Mouse (Mus musculus): ENCODE measurements around the gene Opn1sw. TPM values are rescaled to one million over a fixed set of nuclear protein-coding genes. Genes with fewer than 3 reads are reported as not detected.
"Not testable (repeated sequence)": the region's sequence is repeated elsewhere in the genome, so short reads cannot be mapped to it uniquely, and the experiment has no call there.

Opn1sw gene
- polyA plus RNA-seq, 1 experiment from 2014 or later, result 0.23 TPM

DNA sequence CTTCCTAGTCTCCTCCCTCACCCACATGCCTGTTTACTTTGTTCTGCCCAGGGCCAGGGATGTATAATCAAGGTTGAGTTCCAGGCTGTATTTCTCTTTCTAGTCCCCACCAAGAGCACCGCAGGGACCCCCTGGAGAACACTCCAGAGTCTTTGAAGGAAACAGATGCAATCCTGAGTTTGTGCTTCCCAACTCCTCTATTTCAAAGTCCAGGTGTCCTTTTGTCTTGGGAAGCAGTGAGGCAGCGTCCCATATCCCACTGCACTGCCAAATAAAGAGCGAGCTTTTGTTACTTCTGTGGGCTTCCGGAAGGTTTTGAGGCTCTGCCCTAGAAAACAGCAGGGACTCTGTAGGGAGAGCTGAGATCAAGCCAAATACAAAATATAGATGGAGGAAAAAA, 11.6 kb upstream of the Opn1sw start:
- Histone ChIP-seq H3K9ac (ENCODE audit: low read depth, low read length) (no peak overlapping the region), H3K36me3 (ENCODE audit: control insufficient read depth, insufficient read depth, low read length) (no peaks in the 10 kb centered on the region), H3K27me3 (ENCODE audit: control insufficient read depth, insufficient read depth, low read depth, low read length) (no peaks in the 10 kb centered on the region; the same call in 1 of the 2 replicates), H3K4me2 (ENCODE audit: low read length) (no peak overlapping the region), H3K4me1 (ENCODE audit: control insufficient read depth, insufficient read depth, low read length) (peaks cover 8% of the 10 kb centered on the region), H3K9me3 (replicated peaks; ENCODE audit: control insufficient read depth, low read length, poor library complexity, severe bottlenecking) (no peaks in the 10 kb centered on the region), H3K27ac (ENCODE audit: low read length) (no peak overlapping the region), H3K4me3 (ENCODE audit: low read depth, low read length) (no peak overlapping the region)
- no peak for ATAC-seq
- 72% methylated on average over 4 of the region's 4 CpGs for WGBS

DNA sequence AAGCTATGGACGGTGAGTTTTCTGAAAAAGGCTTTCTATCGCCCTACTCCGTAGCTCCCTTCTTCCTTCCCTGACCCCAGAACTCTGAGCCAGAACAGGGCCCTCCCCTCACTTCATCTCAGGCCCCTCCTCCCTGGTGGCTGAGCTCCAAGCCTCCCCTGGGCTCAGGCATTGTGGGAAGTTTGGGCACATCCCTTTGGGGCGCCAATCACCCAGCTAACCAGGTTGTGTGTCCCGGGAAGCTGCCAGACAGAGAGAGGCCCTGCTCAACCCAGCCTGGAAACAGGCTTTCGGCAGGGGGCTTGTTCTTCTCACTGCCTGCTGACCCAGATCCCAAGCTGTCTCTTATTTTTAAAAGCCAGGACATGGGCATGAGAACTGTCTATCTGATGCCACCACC, 9.3 kb upstream of the Opn1sw start:
- H3K36me3 ChIP-seq (ENCODE audit: control insufficient read depth, insufficient read depth, low read length), result no peaks in the 10 kb centered on the region
- H3K9ac ChIP-seq (ENCODE audit: low read depth, low read length), result peak overlapping the region; percentile 77
- H3K27ac ChIP-seq (ENCODE audit: low read length), result peak overlapping the region; percentile 58
- H3K4me3 ChIP-seq (ENCODE audit: low read depth, low read length), result peak overlapping the region; percentile 61
- H3K4me1 ChIP-seq (ENCODE audit: control insufficient read depth, insufficient read depth, low read length), result peaks cover 8% of the 10 kb centered on the region
- no peaks in the 10 kb centered on the region; the same call in 1 of the 2 replicates for H3K27me3 ChIP-seq (ENCODE audit: control insufficient read depth, insufficient read depth, low read depth, low read length)
- peak overlapping the region; percentile 77 for H3K4me2 ChIP-seq (ENCODE audit: low read length)
- H3K9me3 ChIP-seq (replicated peaks; ENCODE audit: control insufficient read depth, low read length, poor library complexity, severe bottlenecking), result no peaks in the 10 kb centered on the region
- 5% methylated on average over 6 of the region's 6 CpGs for WGBS
- ATAC-seq, result no peak

DNA sequence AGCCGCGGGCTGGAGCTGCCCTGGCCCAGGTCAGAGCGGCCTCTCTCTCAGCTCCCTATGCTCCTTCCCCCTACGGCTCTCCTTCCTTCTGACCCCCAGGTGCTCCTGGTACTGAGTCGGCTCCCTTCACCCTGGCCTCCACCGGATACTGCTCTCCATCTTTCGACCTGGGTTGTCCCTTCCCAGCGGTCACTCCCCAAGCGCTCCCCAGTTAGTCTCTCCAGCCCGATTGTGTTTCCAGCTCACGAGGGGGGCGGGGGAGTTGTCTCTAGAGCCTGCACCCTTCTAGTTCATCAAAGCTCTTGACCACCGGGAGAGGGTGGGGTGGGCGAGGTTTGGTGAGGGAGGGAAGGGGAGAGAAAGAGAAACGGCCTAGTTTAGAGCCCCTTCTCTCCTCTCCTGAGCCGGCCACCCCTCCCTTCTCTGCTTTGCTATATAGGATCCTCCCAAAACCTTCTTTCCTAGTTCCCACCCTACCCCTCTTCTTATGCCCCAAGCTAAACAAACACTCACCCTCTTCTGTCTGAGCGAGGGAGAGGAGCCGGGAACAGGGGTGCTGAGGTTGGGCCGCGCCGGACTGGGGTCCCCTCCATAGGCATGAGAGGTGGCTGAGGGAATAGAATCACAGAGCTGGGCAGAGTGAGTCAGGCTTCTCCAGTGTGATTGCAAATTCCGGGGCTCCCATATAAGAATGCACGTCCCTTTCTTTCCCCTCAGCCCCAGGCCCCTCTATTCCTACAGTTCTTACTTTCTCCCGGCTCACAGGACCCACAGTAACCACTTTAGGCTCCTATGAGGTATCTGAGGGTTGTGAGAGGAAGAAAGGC, 8.7 kb upstream of the Opn1sw start:
- 1% methylated on average over 21 of the region's 24 CpGs for WGBS
- Histone ChIP-seq H3K27me3 (ENCODE audit: control insufficient read depth, insufficient read depth, low read depth, low read length) (peaks cover 2% of the 10 kb centered on the region), H3K4me1 (ENCODE audit: control insufficient read depth, insufficient read depth, low read length) (peaks cover 8% of the 10 kb centered on the region), H3K9me3 (replicated peaks; ENCODE audit: control insufficient read depth, low read length, poor library complexity, severe bottlenecking) (no peaks in the 10 kb centered on the region), H3K4me3 (ENCODE audit: low read depth, low read length) (peak overlapping the region; percentile 61), H3K4me2 (ENCODE audit: low read length) (peak overlapping the region; percentile 77), H3K36me3 (ENCODE audit: control insufficient read depth, insufficient read depth, low read length) (no peaks in the 10 kb centered on the region), H3K27ac (ENCODE audit: low read length) (peak overlapping the region; percentile 58), H3K9ac (ENCODE audit: low read depth, low read length) (peak overlapping the region; percentile 77)
- peak; percentile 46 for ATAC-seq

DNA sequence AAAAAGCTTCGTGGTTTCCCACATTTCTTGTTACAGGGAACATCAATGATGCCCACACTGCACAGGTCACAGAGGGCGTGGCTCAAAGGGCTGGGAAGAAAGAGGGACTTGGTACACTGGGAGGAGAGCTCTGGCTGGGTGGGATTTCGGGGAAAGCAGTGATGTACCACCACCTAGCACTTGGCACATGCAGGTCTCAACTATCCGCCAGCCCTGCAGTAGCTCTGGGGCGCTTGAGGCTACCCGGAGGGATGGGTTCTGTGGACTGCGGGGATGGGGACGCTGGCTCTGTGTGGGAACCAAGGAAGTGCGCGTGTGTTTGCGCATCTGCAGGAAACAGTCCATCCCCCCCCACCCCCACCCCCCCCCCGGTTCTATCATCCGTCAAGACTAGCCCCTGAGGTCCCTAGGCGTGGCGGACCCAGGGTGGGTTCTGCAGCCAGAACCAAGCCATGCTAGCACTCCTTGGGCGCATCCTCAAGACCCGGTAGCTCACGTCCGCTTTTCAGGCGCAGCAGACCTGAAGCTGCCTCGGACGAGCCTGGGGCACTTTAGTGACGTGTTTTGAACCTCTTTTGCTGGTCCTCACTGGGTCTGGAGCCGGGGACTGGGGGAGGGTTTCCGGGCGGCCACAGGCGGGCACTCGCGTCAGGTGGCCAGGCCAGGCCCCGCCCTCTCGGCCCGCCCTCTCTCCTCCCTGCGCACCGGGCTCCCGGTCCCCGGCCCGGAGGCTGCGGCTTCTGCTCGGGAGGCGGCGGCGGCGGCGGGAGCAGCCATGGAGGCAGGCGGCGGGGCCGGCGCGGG, 7.8 kb upstream of the Opn1sw start, which contains the start of gene Ccdc136:
TSS of gene Ccdc136 (plus strand) at position 400 of the 804 bp plus-strand sequence.
- H3K36me3 ChIP-seq (ENCODE audit: control insufficient read depth, insufficient read depth, low read length), result no peaks in the 10 kb centered on the region
- peak; percentile 95 for ATAC-seq
- peaks cover 8% of the 10 kb centered on the region for H3K4me1 ChIP-seq (ENCODE audit: control insufficient read depth, insufficient read depth, low read length)
- peak within 1 kb of the TSS; percentile 58 for H3K27ac ChIP-seq (ENCODE audit: low read length)
- H3K27me3 ChIP-seq (ENCODE audit: control insufficient read depth, insufficient read depth, low read depth, low read length), result peaks cover 2% of the 10 kb centered on the region
- H3K9ac ChIP-seq (ENCODE audit: low read depth, low read length), result peak within 1 kb of the TSS; percentile 77
- peak within 1 kb of the TSS; percentile 61 for H3K4me3 ChIP-seq (ENCODE audit: low read depth, low read length)
- peak within 1 kb of the TSS; percentile 77 for H3K4me2 ChIP-seq (ENCODE audit: low read length)
- no peaks in the 10 kb centered on the region for H3K9me3 ChIP-seq (replicated peaks; ENCODE audit: control insufficient read depth, low read length, poor library complexity, severe bottlenecking)
- under 1% methylated on average over 34 of the region's 49 CpGs for WGBS

DNA sequence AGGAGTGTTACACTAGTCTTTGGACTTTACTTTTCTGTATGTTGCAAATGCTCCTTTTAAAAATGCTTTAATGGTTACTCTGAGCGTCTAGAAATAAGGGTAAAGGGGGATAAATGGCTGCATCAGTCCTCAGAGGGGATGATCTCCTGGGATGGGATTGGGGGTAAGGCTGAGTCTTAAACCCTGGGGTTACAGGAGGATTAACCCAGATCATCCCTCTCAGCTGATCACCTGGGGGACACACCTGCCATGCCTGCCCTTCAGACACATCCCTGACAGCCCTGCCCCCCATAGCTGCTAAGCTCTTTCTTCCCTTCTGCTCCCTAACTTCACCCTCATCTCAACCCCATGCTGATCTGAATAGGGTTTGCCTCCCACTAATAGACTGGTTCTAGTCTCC, 6.0 kb upstream of the Opn1sw start:
- no peak for ATAC-seq
- Histone ChIP-seq H3K9ac (ENCODE audit: low read depth, low read length) (no peak overlapping the region), H3K36me3 (ENCODE audit: control insufficient read depth, insufficient read depth, low read length) (no peaks in the 10 kb centered on the region), H3K4me3 (ENCODE audit: low read depth, low read length) (no peak overlapping the region), H3K27ac (ENCODE audit: low read length) (no peak overlapping the region), H3K9me3 (replicated peaks; ENCODE audit: control insufficient read depth, low read length, poor library complexity, severe bottlenecking) (no peaks in the 10 kb centered on the region), H3K27me3 (ENCODE audit: control insufficient read depth, insufficient read depth, low read depth, low read length) (peaks cover 2% of the 10 kb centered on the region), H3K4me2 (ENCODE audit: low read length) (no peak overlapping the region), H3K4me1 (ENCODE audit: control insufficient read depth, insufficient read depth, low read length) (peaks cover 8% of the 10 kb centered on the region)
- WGBS, result 56% methylated on average over 1 of the region's 1 CpGs

DNA sequence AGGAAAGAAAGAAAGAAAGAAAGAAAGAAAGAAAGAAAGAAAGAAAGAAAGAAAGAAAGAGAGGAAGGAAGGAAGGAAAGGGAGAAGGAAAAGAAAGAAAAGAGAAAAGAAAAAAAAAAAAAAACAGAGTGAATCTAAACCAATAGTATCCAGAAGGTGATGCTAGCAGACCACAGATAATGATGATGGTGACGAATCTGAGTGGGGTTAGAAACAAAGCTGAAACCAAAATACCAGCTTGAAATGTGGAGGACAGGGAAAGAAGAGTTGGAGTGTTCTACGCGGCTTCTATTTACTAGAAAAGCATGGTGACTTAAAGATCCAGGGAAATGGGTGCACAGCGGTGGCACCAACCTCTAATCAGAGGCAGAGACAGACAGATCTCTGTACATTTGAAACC, 3.5 kb upstream of the Opn1sw start:
- 69% methylated on average over 4 of the region's 4 CpGs for WGBS
- no peak for ATAC-seq
- no peak overlapping the region for H3K4me3 ChIP-seq (ENCODE audit: low read depth, low read length)
- H3K9me3 ChIP-seq (replicated peaks; ENCODE audit: control insufficient read depth, low read length, poor library complexity, severe bottlenecking), result no peaks in the 10 kb centered on the region
- no peak overlapping the region for H3K9ac ChIP-seq (ENCODE audit: low read depth, low read length)
- no peak overlapping the region for H3K4me2 ChIP-seq (ENCODE audit: low read length)
- H3K36me3 ChIP-seq (ENCODE audit: control insufficient read depth, insufficient read depth, low read length), result no peaks in the 10 kb centered on the region
- H3K27me3 ChIP-seq (ENCODE audit: control insufficient read depth, insufficient read depth, low read depth, low read length), result peaks cover 12% of the 10 kb centered on the region
- peaks cover 5% of the 10 kb centered on the region for H3K4me1 ChIP-seq (ENCODE audit: control insufficient read depth, insufficient read depth, low read length)
- no peak overlapping the region for H3K27ac ChIP-seq (ENCODE audit: low read length)

DNA sequence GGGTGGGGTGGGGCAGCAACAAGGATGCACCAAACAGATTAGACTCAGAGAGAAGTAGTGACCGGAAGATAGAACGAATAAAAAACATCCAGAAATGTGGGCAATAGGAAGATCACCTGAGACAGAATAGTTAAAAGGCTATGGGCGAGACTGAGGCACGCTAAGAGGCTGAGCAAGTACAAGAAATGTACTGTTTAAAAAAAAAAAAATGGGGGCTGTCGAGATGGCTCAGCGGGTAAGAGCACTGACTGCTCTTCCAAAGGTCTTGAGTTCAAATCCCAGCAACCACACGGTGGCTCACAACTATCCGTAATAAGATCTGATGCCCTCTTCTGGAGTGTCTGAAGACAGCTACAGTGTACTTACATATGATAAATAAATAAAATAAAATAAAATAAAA, 3.0 kb upstream of the Opn1sw start:
- not testable (repeated sequence) for H3K36me3 ChIP-seq (ENCODE audit: control insufficient read depth, insufficient read depth, low read length); H3K4me3 ChIP-seq (ENCODE audit: low read depth, low read length); H3K9me3 ChIP-seq (replicated peaks; ENCODE audit: control insufficient read depth, low read length, poor library complexity, severe bottlenecking); H3K27ac ChIP-seq (ENCODE audit: low read length); ATAC-seq; H3K4me2 ChIP-seq (ENCODE audit: low read length); H3K9ac ChIP-seq (ENCODE audit: low read depth, low read length); H3K4me1 ChIP-seq (ENCODE audit: control insufficient read depth, insufficient read depth, low read length)
- 82% methylated on average over 8 of the region's 8 CpGs for WGBS
- H3K27me3 ChIP-seq (ENCODE audit: control insufficient read depth, insufficient read depth, low read depth, low read length), result peaks cover 12% of the 10 kb centered on the region

DNA sequence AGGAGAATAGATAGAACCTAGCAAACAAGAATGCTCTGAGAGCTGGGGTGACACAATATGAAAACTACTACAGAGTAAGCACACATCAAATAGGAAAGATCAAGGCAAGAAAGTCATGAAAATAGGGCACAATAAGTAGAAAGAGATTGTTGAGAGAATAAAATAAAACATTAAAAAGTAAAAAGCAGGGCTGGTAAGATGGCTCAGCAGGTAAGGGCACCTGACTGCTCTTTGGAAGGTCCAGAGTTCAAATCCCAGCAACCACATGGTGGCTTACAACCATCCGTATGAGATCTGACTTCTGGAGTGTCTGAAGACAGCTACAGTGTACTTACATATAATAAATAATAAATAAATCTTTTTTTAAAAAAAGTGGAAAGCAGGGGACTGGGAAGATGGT, 2.2 kb upstream of the Opn1sw start:
- 81% methylated on average over 1 of the region's 1 CpGs for WGBS
- not testable (repeated sequence) for ATAC-seq

DNA sequence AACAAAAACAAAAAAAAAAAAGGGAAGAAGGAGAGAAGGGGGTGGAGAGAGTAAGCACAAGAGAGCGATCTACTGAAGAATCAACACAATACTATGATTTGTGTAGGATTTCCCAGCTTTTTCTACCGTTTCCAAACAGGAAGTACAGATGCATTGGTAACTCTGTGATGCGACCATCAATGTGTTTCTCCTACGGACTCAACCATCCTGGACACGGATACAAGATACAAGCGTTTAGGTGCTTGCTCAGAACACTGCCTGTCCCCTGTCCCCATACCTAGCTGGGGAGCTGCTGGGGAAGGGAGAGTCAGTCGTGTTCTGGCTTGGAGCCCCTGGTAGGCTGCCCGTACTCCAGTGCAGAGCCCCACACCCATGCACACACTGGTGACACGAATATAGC, 1.2 kb upstream of the Opn1sw start:
- H3K4me1 ChIP-seq (ENCODE audit: control insufficient read depth, insufficient read depth, low read length), result no peaks in the 10 kb centered on the region
- 58% methylated on average over 9 of the region's 9 CpGs for WGBS

More for the DNA sequence above, 2.2 kb upstream of the Opn1sw start:
- H3K27me3 ChIP-seq (ENCODE audit: control insufficient read depth, insufficient read depth, low read depth, low read length), result peaks cover 12% of the 10 kb centered on the region
- not testable (repeated sequence) for H3K4me2 ChIP-seq (ENCODE audit: low read length); H3K4me1 ChIP-seq (ENCODE audit: control insufficient read depth, insufficient read depth, low read length); H3K4me3 ChIP-seq (ENCODE audit: low read depth, low read length); H3K27ac ChIP-seq (ENCODE audit: low read length); H3K9me3 ChIP-seq (replicated peaks; ENCODE audit: control insufficient read depth, low read length, poor library complexity, severe bottlenecking); H3K9ac ChIP-seq (ENCODE audit: low read depth, low read length); H3K36me3 ChIP-seq (ENCODE audit: control insufficient read depth, insufficient read depth, low read length)

More for the DNA sequence above, 1.2 kb upstream of the Opn1sw start:
- Histone ChIP-seq H3K9me3 (replicated peaks; ENCODE audit: control insufficient read depth, low read length, poor library complexity, severe bottlenecking) (no peaks in the 10 kb centered on the region), H3K4me2 (ENCODE audit: low read length) (no peak overlapping the region), H3K4me3 (ENCODE audit: low read depth, low read length) (no peak overlapping the region), H3K27me3 (ENCODE audit: control insufficient read depth, insufficient read depth, low read depth, low read length) (peaks cover 12% of the 10 kb centered on the region), H3K36me3 (ENCODE audit: control insufficient read depth, insufficient read depth, low read length) (no peaks in the 10 kb centered on the region), H3K9ac (ENCODE audit: low read depth, low read length) (no peak overlapping the region), H3K27ac (ENCODE audit: low read length) (no peak overlapping the region)
- ATAC-seq, result no peak
